Mouse (Mus musculus): ENCODE results near the gene Psg29. TPM values are rescaled to one million over a fixed set of nuclear protein-coding genes. Genes with fewer than 3 reads are reported as not detected.

Gene Psg29
- polyA plus RNA-seq (2015; fragmentation: Nextera tagmentation; extraction: Ambion mirVana), result not detected in 2 replicates

DNA sequence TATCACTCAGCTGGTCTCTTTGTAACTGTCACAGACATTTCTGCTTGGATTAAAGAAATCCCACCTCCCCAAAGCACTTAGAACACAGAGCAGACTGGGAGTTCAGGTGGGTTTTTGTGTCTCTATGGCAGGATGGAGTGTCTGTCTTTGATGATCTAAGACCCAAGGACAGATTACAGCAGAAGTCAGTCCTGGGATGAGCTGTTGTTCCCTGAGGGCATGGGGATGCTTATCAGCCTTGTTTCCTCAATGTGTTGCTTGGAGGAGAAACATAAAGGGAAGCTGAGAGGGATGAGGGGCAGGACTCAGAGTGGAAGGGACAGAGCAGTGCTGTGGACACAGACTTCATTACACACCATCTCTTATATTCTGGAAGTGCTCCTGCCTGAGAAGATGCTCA lies at the start of gene Psg29:
TSS of gene Psg29 (plus strand) at position 301 of the 400 bp plus-strand sequence.
- peaks cover 21% of the 10 kb centered on the region for H3K9me3 ChIP-seq (replicated peaks)
- no peak for ATAC-seq (ENCODE audit: low FRiP score)
- H3K4me1 ChIP-seq, result no peaks in the 10 kb centered on the region
- H3K4me3 ChIP-seq (replicated peaks), result no peak within 1 kb of the TSS
- no peaks in the 10 kb centered on the region for H3K36me3 ChIP-seq
- H3K27me3 ChIP-seq (replicated peaks), result no peaks in the 10 kb centered on the region
- no peak within 1 kb of the TSS for H3K4me2 ChIP-seq
- no peak within 1 kb of the TSS for H3K9ac ChIP-seq (replicated peaks)
- no peak within 1 kb of the TSS for H3K27ac ChIP-seq (replicated peaks)

DNA sequence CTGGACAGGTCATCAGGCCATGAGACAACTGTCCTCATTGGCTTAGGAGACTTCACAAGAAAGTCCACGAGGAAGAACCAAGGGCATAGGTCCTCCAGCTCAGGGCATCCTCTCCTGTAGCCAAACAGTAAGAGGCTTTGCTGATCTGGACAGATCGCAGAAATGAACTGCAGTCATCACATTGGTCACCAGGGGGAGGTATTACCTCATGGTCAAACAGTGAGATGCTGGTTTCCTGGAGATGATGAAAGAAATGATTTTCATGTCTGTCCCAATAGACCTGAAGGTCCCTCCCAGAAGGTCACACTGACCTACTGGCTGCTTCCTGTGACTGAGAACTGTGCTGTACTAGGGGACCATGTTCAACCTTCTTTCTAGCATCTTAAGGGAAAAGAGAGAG lies 47.6 kb upstream of the Psg29 start:
- no peak for ATAC-seq (ENCODE audit: low FRiP score)
- H3K36me3 ChIP-seq, result no peaks in the 10 kb centered on the region
- H3K9ac ChIP-seq (replicated peaks), result no peak overlapping the region
- 34% methylated on average over 2 of the region's 2 CpGs for WGBS
- H3K4me2 ChIP-seq, result no peak overlapping the region
- no peak overlapping the region for H3K4me3 ChIP-seq (replicated peaks)
- H3K27ac ChIP-seq (replicated peaks), result no peak overlapping the region
- H3K4me1 ChIP-seq, result no peaks in the 10 kb centered on the region
- peaks cover 7% of the 10 kb centered on the region; the same call in 1 of the 2 replicates for H3K9me3 ChIP-seq (replicated peaks)
- no peaks in the 10 kb centered on the region for H3K27me3 ChIP-seq (replicated peaks)

DNA sequence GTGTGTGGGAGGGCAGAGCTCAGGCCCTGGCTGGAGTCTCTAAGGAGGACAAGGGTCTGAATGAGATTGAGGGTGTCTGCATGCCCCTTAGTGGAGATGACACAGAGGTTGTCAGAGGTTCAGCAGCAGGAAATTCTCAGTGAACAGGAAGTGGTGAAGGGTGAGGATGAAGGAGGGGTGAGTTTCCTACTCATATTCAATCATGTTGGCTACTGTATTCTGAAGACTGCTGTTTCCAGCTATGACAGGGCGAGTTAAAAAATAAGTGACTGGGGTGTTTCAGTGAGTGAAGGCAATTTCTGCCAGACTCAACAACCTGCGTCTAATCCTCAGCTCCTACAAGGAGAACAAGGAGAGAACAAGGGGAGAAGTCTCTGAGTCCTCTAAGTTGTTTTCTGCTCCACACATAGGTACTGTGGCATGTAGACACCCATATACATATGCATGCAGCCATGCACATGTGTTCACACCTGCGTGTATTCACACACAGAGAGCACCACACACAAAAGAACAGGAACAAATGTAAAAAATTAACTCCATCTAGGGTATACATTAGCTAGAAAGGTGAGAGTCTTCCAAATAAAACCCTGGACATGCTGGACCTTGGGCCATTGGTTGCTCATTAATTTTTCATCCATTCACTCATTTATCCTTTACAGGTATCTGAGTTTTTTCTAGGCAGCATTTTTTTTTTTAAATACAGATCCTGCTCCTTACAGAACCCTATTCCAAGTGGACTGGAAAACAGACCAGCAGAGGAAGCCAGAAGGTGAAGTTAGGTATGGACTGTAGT lies 46.2 kb upstream of the Psg29 start:
- no peaks in the 10 kb centered on the region for H3K4me1 ChIP-seq
- 70% methylated on average over 3 of the region's 3 CpGs for WGBS
- H3K9ac ChIP-seq (replicated peaks), result no peak overlapping the region
- H3K4me2 ChIP-seq, result no peak overlapping the region
- no peaks in the 10 kb centered on the region for H3K27me3 ChIP-seq (replicated peaks)
- no peak overlapping the region for H3K4me3 ChIP-seq (replicated peaks)
- H3K27ac ChIP-seq (replicated peaks), result no peak overlapping the region
- H3K36me3 ChIP-seq, result no peaks in the 10 kb centered on the region
- peaks cover 3% of the 10 kb centered on the region; the same call in 1 of the 2 replicates for H3K9me3 ChIP-seq (replicated peaks)
- no peak for ATAC-seq (ENCODE audit: low FRiP score)

DNA sequence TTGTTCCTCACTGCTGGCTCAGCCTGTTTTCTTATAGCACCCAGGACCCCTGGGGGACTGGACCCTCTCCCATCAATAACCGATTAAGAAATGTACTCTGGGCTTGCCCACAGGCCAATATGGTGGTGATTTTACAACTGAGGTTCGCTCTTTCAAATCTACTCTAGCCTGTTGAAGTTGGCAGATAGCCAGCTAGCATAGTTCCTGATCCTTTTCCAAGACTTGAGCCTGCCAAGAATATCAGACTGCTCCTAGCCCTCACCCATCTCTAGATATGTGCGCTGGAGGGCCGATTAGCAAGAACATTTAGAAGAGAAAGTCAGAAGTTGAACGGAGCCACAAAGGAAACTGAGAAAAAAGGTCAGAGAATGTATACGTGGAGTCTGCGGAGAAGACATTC lies 44.3 kb upstream of the Psg29 start:
- ATAC-seq (ENCODE audit: low FRiP score), result no peak
- H3K27ac ChIP-seq (replicated peaks), result no peak overlapping the region
- H3K4me2 ChIP-seq, result no peak overlapping the region
- no peaks in the 10 kb centered on the region for H3K36me3 ChIP-seq
- no peaks in the 10 kb centered on the region for H3K27me3 ChIP-seq (replicated peaks)
- no peak overlapping the region for H3K4me3 ChIP-seq (replicated peaks)
- no peaks in the 10 kb centered on the region for H3K4me1 ChIP-seq
- 0 out of 2 replicates have a peak, but pooled peaks cover 3% of the 10 kb centered on the region for H3K9me3 ChIP-seq (replicated peaks)
- H3K9ac ChIP-seq (replicated peaks), result no peak overlapping the region
- WGBS, result 86% methylated on average over 7 of the region's 7 CpGs

GRCm38 (mm10) chr7:17171827-17172226 lies 31.4 kb upstream of the Psg29 start:
- no peak for ATAC-seq (ENCODE audit: low FRiP score)
- 94% methylated on average over 4 of the region's 4 CpGs for WGBS
- no peak overlapping the region for H3K27ac ChIP-seq (replicated peaks)
- no peak overlapping the region for H3K9ac ChIP-seq (replicated peaks)
- no peak overlapping the region for H3K4me2 ChIP-seq
- H3K4me3 ChIP-seq (replicated peaks), result no peak overlapping the region
- H3K36me3 ChIP-seq, result no peaks in the 10 kb centered on the region
- no peaks in the 10 kb centered on the region for H3K27me3 ChIP-seq (replicated peaks)
- H3K4me1 ChIP-seq, result no peaks in the 10 kb centered on the region
- H3K9me3 ChIP-seq (replicated peaks), result peaks cover 8% of the 10 kb centered on the region; the same call in 1 of the 2 replicates

- no peak overlapping the region for H3K9ac ChIP-seq (replicated peaks)
- H3K9me3 ChIP-seq (replicated peaks), result peaks cover 26% of the 10 kb centered on the region
- no peaks in the 10 kb centered on the region for H3K36me3 ChIP-seq
- H3K27me3 ChIP-seq (replicated peaks), result no peaks in the 10 kb centered on the region
- H3K4me2 ChIP-seq, result no peak overlapping the region
- 66% methylated on average over 3 of the region's 3 CpGs for WGBS
- no peaks in the 10 kb centered on the region for H3K4me1 ChIP-seq
- no peak overlapping the region for H3K27ac ChIP-seq (replicated peaks)
- no peak for ATAC-seq (ENCODE audit: low FRiP score)
- no peak overlapping the region for H3K4me3 ChIP-seq (replicated peaks)
These were observed 2.4 kb downstream of the Psg29 start for GRCm38 (mm10) chr7:17205530-17206184.

Other genes starting within 250 kb of the Psg29 start
- gene Pnmal1, start 243.8 kb upstream of the Psg29 start, polyA plus RNA-seq (2015; fragmentation: Nextera tagmentation; extraction: Ambion mirVana), result 43.3 and 52.0 TPM in 2 replicates
- 5.7 and 6.4 TPM in 2 replicates for gene Gm42372, start 220.4 kb upstream of the Psg29 start, polyA plus RNA-seq (2015; fragmentation: Nextera tagmentation; extraction: Ambion mirVana)
- 7.7 and 13.9 TPM in 2 replicates for gene Ccdc8, start 210.8 kb upstream of the Psg29 start, polyA plus RNA-seq (2015; fragmentation: Nextera tagmentation; extraction: Ambion mirVana)
- gene Ppp5c, start 175.6 kb upstream of the Psg29 start, polyA plus RNA-seq (2015; fragmentation: Nextera tagmentation; extraction: Ambion mirVana), result 128 TPM in 2 replicates
- gene Hif3a, start 141.1 kb upstream of the Psg29 start, polyA plus RNA-seq (2015; fragmentation: Nextera tagmentation; extraction: Ambion mirVana), result 5.3 and 11.7 TPM in 2 replicates
- gene Psg16, start 129.4 kb upstream of the Psg29 start, polyA plus RNA-seq (2015; fragmentation: Nextera tagmentation; extraction: Ambion mirVana), result 2.7 and 2.9 TPM in 2 replicates
- not detected in 2 replicates for gene Ceacam3, start 53.2 kb upstream of the Psg29 start, polyA plus RNA-seq (2015; fragmentation: Nextera tagmentation; extraction: Ambion mirVana)